In the genomic region with DNA sequence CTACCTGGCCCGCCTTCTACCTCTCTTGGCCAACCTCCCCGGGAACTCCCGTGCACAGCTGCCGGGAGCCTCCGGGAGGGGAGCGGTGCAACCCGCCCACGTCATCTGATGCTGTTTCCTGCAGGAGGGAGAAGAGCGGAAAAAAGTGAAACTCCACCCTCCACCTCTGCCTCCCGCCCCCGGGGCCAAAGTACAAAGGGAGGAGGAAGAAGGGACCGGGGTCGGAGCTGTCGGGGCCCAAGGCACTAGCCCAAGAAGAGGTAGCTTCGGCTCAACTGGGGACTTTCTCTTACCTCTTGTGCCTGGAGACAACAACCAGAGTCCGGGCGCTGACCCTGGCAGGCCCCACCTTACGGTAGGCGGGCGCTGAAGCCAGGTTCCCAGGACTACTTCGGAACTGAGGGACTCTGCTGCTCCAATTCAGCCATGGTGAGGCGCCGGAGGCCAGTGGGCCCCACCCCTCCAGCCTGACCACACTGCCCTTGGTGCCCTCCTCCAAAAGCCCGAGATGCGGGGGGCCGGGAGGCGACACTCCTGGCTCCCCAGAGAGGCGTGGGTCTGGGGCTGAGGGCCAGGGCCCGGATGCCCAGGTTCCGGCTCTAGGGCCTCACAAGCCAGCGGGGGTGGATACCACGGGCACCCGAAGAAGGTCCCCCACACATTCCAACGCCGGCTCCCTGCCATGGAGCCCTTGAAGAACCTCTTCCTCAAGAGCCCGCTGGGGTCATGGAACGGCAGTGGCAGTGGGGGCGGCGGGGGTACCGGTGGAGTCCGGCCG, we compare ENCODE assay signal across 8 mouse cellular contexts. TPM values are rescaled to one million over a fixed set of nuclear protein-coding genes. Genes with fewer than 3 reads are reported as not detected.
DNase-seq lines count a peak whose midpoint lies in the region; ATAC-seq and TF ChIP-seq lines count a peak whose summit lies in the region.

No protein-coding gene starts in this region.

- DNase-seq in brain, embryonic 14.5 days (ENCODE audit: low read depth) = peak; percentile 78
- peak; percentile 96 for DNase-seq in heart, embryonic 10.5 days (ENCODE audit: low spot score)
- DNase-seq in midbrain, postnatal 0 days (ENCODE audit: low spot score) = peak; percentile 72
- DNase-seq in spleen, postnatal 10 days (ENCODE audit: low spot score in 2 of 2) = peak; percentile 84 to 85

- H3K79me3 ChIP-seq in C2C12 (ENCODE audit: low read depth) = peaks cover 45% of the 10 kb centered on the region

- peaks cover 89% of the 10 kb centered on the region for H3K4me1 ChIP-seq in erythroblast, embryonic 14.5 days (ENCODE audit: control insufficient read depth)
- peaks cover 55% of the 10 kb centered on the region for H3K4me1 ChIP-seq in heart, embryonic 10.5 days
- peaks cover 37% of the 10 kb centered on the region for H3K4me1 ChIP-seq in kidney, embryonic 14.5 days (ENCODE audit: control insufficient read depth, insufficient read depth, low read length)
- H3K4me1 ChIP-seq in limb, embryonic 15.5 days = peaks cover 54% of the 10 kb centered on the region
- peaks cover 16% of the 10 kb centered on the region for H3K4me1 ChIP-seq in midbrain, postnatal 0 days (ENCODE audit: insufficient read depth, low read length)

- peak overlapping the region; percentile 95 for H3K4me2 ChIP-seq in kidney, embryonic 14.5 days (replicated peaks; ENCODE audit: low read depth, low read length)
- peak overlapping the region; percentile 100 for H3K4me2 ChIP-seq in limb, embryonic 15.5 days
- H3K4me2 ChIP-seq in midbrain, postnatal 0 days (ENCODE audit: low read depth, low read length, poor library complexity, severe bottlenecking) = peak overlapping the region; percentile 100

- TF ChIP-seq CTCF in C2C12 (IDR thresholded peaks at IDR 0.05; ENCODE audit: control insufficient read depth, insufficient read depth, insufficient read length) = no peak
- no peak for TF ChIP-seq CTCF in brain, embryonic 14.5 days (IDR thresholded peaks at IDR 0.05; ENCODE audit: borderline replicate concordance, extremely low read depth, insufficient read depth, insufficient read length)
- TF ChIP-seq CTCF in midbrain, postnatal 0 days (IDR thresholded peaks at IDR 0.05) = no peak; the same call in 1 of the 2 replicates

- no peaks in the 10 kb centered on the region for H3K27me3 ChIP-seq in C2C12 (ENCODE audit: control insufficient read depth, insufficient read depth, insufficient read length)
- no peaks in the 10 kb centered on the region for H3K27me3 ChIP-seq in erythroblast, embryonic 14.5 days (ENCODE audit: control insufficient read depth)
- no peaks in the 10 kb centered on the region for H3K27me3 ChIP-seq in heart, embryonic 10.5 days (ENCODE audit: insufficient read depth, poor library complexity, severe bottlenecking)
- no peaks in the 10 kb centered on the region for H3K27me3 ChIP-seq in kidney, embryonic 14.5 days (ENCODE audit: control insufficient read depth, insufficient read depth, low read length)
- H3K27me3 ChIP-seq in limb, embryonic 15.5 days = no peaks in the 10 kb centered on the region
- H3K27me3 ChIP-seq in midbrain, postnatal 0 days (ENCODE audit: insufficient read depth, low read length) = no peaks in the 10 kb centered on the region

- no peaks in the 10 kb centered on the region for H3K9me3 ChIP-seq in erythroblast, embryonic 14.5 days (ENCODE audit: control insufficient read depth, low read length)
- H3K9me3 ChIP-seq in heart, embryonic 10.5 days = no peaks in the 10 kb centered on the region
- no peaks in the 10 kb centered on the region for H3K9me3 ChIP-seq in kidney, embryonic 14.5 days (ENCODE audit: control insufficient read depth, low read length)
- no peaks in the 10 kb centered on the region for H3K9me3 ChIP-seq in limb, embryonic 15.5 days
- no peaks in the 10 kb centered on the region for H3K9me3 ChIP-seq in midbrain, postnatal 0 days (ENCODE audit: low read length)

- peak overlapping the region; percentile 92 for H3ac ChIP-seq in C2C12 (ENCODE audit: control insufficient read depth, insufficient read length, low read depth)

- 8% methylated on average over 42 of the region's 42 CpGs for WGBS in heart, embryonic 10.5 days
- WGBS in kidney, embryonic 14.5 days = 6% methylated on average over 34 of the region's 42 CpGs
- 8% methylated on average over 42 of the region's 42 CpGs for WGBS in limb, embryonic 15.5 days
- WGBS in midbrain, postnatal 0 days = 12% methylated on average over 42 of the region's 42 CpGs

- ATAC-seq in kidney, embryonic 14.5 days (ENCODE audit: low FRiP score, low TSS enrichment) = peak; percentile 57
- peak; percentile 52 for ATAC-seq in limb, embryonic 15.5 days (ENCODE audit: insufficient number of reproducible peaks, low FRiP score, low TSS enrichment, low read depth)
- 0 out of 2 replicates have a peak, but pooled peaks have one; percentile 21 for ATAC-seq in midbrain, postnatal 0 days (ENCODE audit: low FRiP score)

- peak overlapping the region; percentile 87 for H3K9ac ChIP-seq in kidney, embryonic 14.5 days (ENCODE audit: low read depth, low read length)
- peak overlapping the region; percentile 78 for H3K9ac ChIP-seq in limb, embryonic 15.5 days
- peak overlapping the region; percentile 84 for H3K9ac ChIP-seq in midbrain, postnatal 0 days (replicated peaks; ENCODE audit: low read length, poor library complexity, severe bottlenecking)

- H3K27ac ChIP-seq in heart, embryonic 10.5 days = peak overlapping the region; percentile 94
- peak overlapping the region; percentile 78 for H3K27ac ChIP-seq in kidney, embryonic 14.5 days (ENCODE audit: low read depth, low read length)
- H3K27ac ChIP-seq in limb, embryonic 15.5 days = peak overlapping the region; percentile 97
- peak overlapping the region; percentile 76 for H3K27ac ChIP-seq in midbrain, postnatal 0 days (ENCODE audit: low read depth, low read length)

- H3K79me2 ChIP-seq in C2C12 (ENCODE audit: control insufficient read depth, insufficient read depth) = peaks cover 62% of the 10 kb centered on the region

- peaks cover 22% of the 10 kb centered on the region for H3K36me3 ChIP-seq in C2C12 (ENCODE audit: control insufficient read depth, insufficient read depth)
- peaks cover 76% of the 10 kb centered on the region for H3K36me3 ChIP-seq in erythroblast, embryonic 14.5 days (ENCODE audit: control insufficient read depth)
- H3K36me3 ChIP-seq in heart, embryonic 10.5 days = peaks cover 67% of the 10 kb centered on the region
- H3K36me3 ChIP-seq in kidney, embryonic 14.5 days (ENCODE audit: control insufficient read depth, insufficient read depth, low read length) = peaks cover 55% of the 10 kb centered on the region
- peaks cover 46% of the 10 kb centered on the region for H3K36me3 ChIP-seq in limb, embryonic 15.5 days
- H3K36me3 ChIP-seq in midbrain, postnatal 0 days (ENCODE audit: insufficient read depth, low read length) = peaks cover 30% of the 10 kb centered on the region

- peak overlapping the region; percentile 89 for H3K4me3 ChIP-seq in C2C12 (ENCODE audit: insufficient read depth, poor library complexity, severe bottlenecking)
- H3K4me3 ChIP-seq in erythroblast, embryonic 14.5 days (replicated peaks) = peak overlapping the region; percentile 82
- H3K4me3 ChIP-seq in heart, embryonic 10.5 days = peak overlapping the region; percentile 96
- peak overlapping the region; percentile 96 for H3K4me3 ChIP-seq in kidney, embryonic 14.5 days (ENCODE audit: low read length)
- peak overlapping the region; percentile 88 for H3K4me3 ChIP-seq in limb, embryonic 15.5 days
- H3K4me3 ChIP-seq in midbrain, postnatal 0 days (ENCODE audit: low read depth, low read length) = peak overlapping the region; percentile 92

- TF ChIP-seq POLR2A in brain, embryonic 14.5 days (IDR thresholded peaks at IDR 0.05; ENCODE audit: borderline replicate concordance, extremely low read depth, insufficient read depth, insufficient read length, poor library complexity, severe bottlenecking) = no peak

RNA-seq across cellular contexts. Expression of a gene that starts 1.0 kb away (rescaled TPM):
- polyA plus RNA-seq in C2C12 (2012; fragmentation: generic; extraction: Trizol) = 28.0 TPM
- polyA plus RNA-seq in brain, embryonic 14.5 days (2012; rRNA removed) = 95.9 and 120 TPM in 2 replicates
- 43.8 and 46.7 TPM in 2 replicates for polyA plus RNA-seq in erythroblast, embryonic 14.5 days (2012)
- 20.1 and 26.3 TPM in 2 replicates for polyA plus RNA-seq in heart, embryonic 10.5 days (2016; fragmentation: Nextera tagmentation; extraction: Ambion mirVana)
- polyA plus RNA-seq in kidney, embryonic 14.5 days (2014; fragmentation: Nextera tagmentation; extraction: Ambion mirVana) = 31.2 and 35.4 TPM in 2 replicates
- polyA plus RNA-seq in limb, embryonic 15.5 days (2015; fragmentation: Nextera tagmentation; extraction: Ambion mirVana) = 18.5 and 20.9 TPM in 2 replicates
- 95.5 and 103 TPM in 2 replicates for total RNA-seq in midbrain, postnatal 0 days (2014; rRNA removed)
- polyA plus RNA-seq in midbrain, postnatal 0 days (2015; fragmentation: Nextera tagmentation; extraction: Ambion mirVana) = 18.4 and 19.1 TPM in 2 replicates

RNA-seq across cellular contexts. Expression of a gene that starts 1.2 kb away (rescaled TPM):
- 24.2 TPM for polyA plus RNA-seq in C2C12 (2012; fragmentation: generic; extraction: Trizol)
- polyA plus RNA-seq in brain, embryonic 14.5 days (2012; rRNA removed) = 21.6 and 22.9 TPM in 2 replicates
- 18.5 and 20.2 TPM in 2 replicates for polyA plus RNA-seq in erythroblast, embryonic 14.5 days (2012)
- 33.6 and 36.0 TPM in 2 replicates for polyA plus RNA-seq in heart, embryonic 10.5 days (2016; fragmentation: Nextera tagmentation; extraction: Ambion mirVana)
- polyA plus RNA-seq in kidney, embryonic 14.5 days (2014; fragmentation: Nextera tagmentation; extraction: Ambion mirVana) = 26.8 and 33.6 TPM in 2 replicates
- 22.7 and 24.9 TPM in 2 replicates for polyA plus RNA-seq in limb, embryonic 15.5 days (2015; fragmentation: Nextera tagmentation; extraction: Ambion mirVana)
- total RNA-seq in midbrain, postnatal 0 days (2014; rRNA removed) = 18.3 and 24.0 TPM in 2 replicates
- 9.6 and 10.6 TPM in 2 replicates for polyA plus RNA-seq in midbrain, postnatal 0 days (2015; fragmentation: Nextera tagmentation; extraction: Ambion mirVana)

RNA-seq across cellular contexts. Expression of a gene that starts 14.4 kb away (rescaled TPM):
- 0.19 TPM for polyA plus RNA-seq in C2C12 (2012; fragmentation: generic; extraction: Trizol)
- 0.13 TPM in 1 of 2 replicates, not detected in the other for polyA plus RNA-seq in brain, embryonic 14.5 days (2012; rRNA removed)
- polyA plus RNA-seq in erythroblast, embryonic 14.5 days (2012) = 0.04 and 0.06 TPM in 2 replicates
- polyA plus RNA-seq in heart, embryonic 10.5 days (2016; fragmentation: Nextera tagmentation; extraction: Ambion mirVana) = 0.15 TPM in 1 of 2 replicates, not detected in the other
- polyA plus RNA-seq in kidney, embryonic 14.5 days (2014; fragmentation: Nextera tagmentation; extraction: Ambion mirVana) = 0.39 and 0.42 TPM in 2 replicates
- 3.1 and 4.4 TPM in 2 replicates for polyA plus RNA-seq in limb, embryonic 15.5 days (2015; fragmentation: Nextera tagmentation; extraction: Ambion mirVana)
- not detected in 2 replicates for total RNA-seq in midbrain, postnatal 0 days (2014; rRNA removed)
- polyA plus RNA-seq in midbrain, postnatal 0 days (2015; fragmentation: Nextera tagmentation; extraction: Ambion mirVana) = 0.47 and 0.49 TPM in 2 replicates

RNA-seq across cellular contexts. Expression of a gene that starts 26.2 kb away (rescaled TPM):
- polyA plus RNA-seq in C2C12 (2012; fragmentation: generic; extraction: Trizol) = 22.9 TPM
- polyA plus RNA-seq in brain, embryonic 14.5 days (2012; rRNA removed) = 30.8 and 32.5 TPM in 2 replicates
- 63.2 and 69.8 TPM in 2 replicates for polyA plus RNA-seq in erythroblast, embryonic 14.5 days (2012)
- 24.7 and 28.9 TPM in 2 replicates for polyA plus RNA-seq in heart, embryonic 10.5 days (2016; fragmentation: Nextera tagmentation; extraction: Ambion mirVana)
- 17.4 and 26.8 TPM in 2 replicates for polyA plus RNA-seq in kidney, embryonic 14.5 days (2014; fragmentation: Nextera tagmentation; extraction: Ambion mirVana)
- 31.1 and 31.2 TPM in 2 replicates for polyA plus RNA-seq in limb, embryonic 15.5 days (2015; fragmentation: Nextera tagmentation; extraction: Ambion mirVana)
- total RNA-seq in midbrain, postnatal 0 days (2014; rRNA removed) = 26.1 and 36.0 TPM in 2 replicates
- polyA plus RNA-seq in midbrain, postnatal 0 days (2015; fragmentation: Nextera tagmentation; extraction: Ambion mirVana) = 18.1 and 19.9 TPM in 2 replicates

RNA-seq across cellular contexts. Expression of a gene that starts 36.4 kb away (rescaled TPM):
- polyA plus RNA-seq in C2C12 (2012; fragmentation: generic; extraction: Trizol) = 62.1 TPM
- 18.3 and 20.4 TPM in 2 replicates for polyA plus RNA-seq in brain, embryonic 14.5 days (2012; rRNA removed)
- 88.4 and 106 TPM in 2 replicates for polyA plus RNA-seq in erythroblast, embryonic 14.5 days (2012)
- 69.0 and 130 TPM in 2 replicates for polyA plus RNA-seq in heart, embryonic 10.5 days (2016; fragmentation: Nextera tagmentation; extraction: Ambion mirVana)
- 8.8 and 11.5 TPM in 2 replicates for polyA plus RNA-seq in kidney, embryonic 14.5 days (2014; fragmentation: Nextera tagmentation; extraction: Ambion mirVana)
- 28.9 and 48.5 TPM in 2 replicates for polyA plus RNA-seq in limb, embryonic 15.5 days (2015; fragmentation: Nextera tagmentation; extraction: Ambion mirVana)
- 25.6 and 26.3 TPM in 2 replicates for total RNA-seq in midbrain, postnatal 0 days (2014; rRNA removed)
- 65.2 and 65.4 TPM in 2 replicates for polyA plus RNA-seq in midbrain, postnatal 0 days (2015; fragmentation: Nextera tagmentation; extraction: Ambion mirVana)

Comparison
In these comparisons a context has a peak if more than half of its experiments do, and no peak if none do; other contexts are left out.
1. Peak in every context shown above with its lines: DNase-seq, ATAC-seq, H3K4me3 ChIP-seq and H3K27ac ChIP-seq.